ENCODE assay signal across 15 mouse cellular contexts in genomic region chr11:35612262-35612896, GRCm38 (mm10).
DNase-seq lines count a peak whose midpoint lies in the region; ATAC-seq lines count a peak whose summit lies in the region.
"Had no signal": no experiment of that assay in that cellular context is flagged by ENCODE, and none has a peak within 500 bp of the region (broad histone marks: within the 10 kb centered on the region; RNA-seq: fewer than 3 reads in every experiment).

No protein-coding gene starts in this region.

- peaks cover 84% of the 10 kb centered on the region for H3K27me3 ChIP-seq in forebrain, embryonic 10.5 days (ENCODE audit: poor library complexity, severe bottlenecking)
- peaks cover 8% of the 10 kb centered on the region; the same call in 1 of the 2 replicates for H3K27me3 ChIP-seq in forebrain, embryonic 15.5 days
- peaks cover 81% of the 10 kb centered on the region for H3K27me3 ChIP-seq in midbrain, embryonic 10.5 days (ENCODE audit: low read depth, poor library complexity, severe bottlenecking)
- H3K27me3 ChIP-seq in midbrain, embryonic 15.5 days (replicated peaks): peaks cover 3% of the 10 kb centered on the region; the same call in 1 of the 2 replicates
- H3K27me3 ChIP-seq in embryonic facial prominence, embryonic 13.5 days: peaks cover 12% of the 10 kb centered on the region
- H3K27me3 ChIP-seq in intestine, embryonic 16.5 days (replicated peaks; ENCODE audit: control insufficient read depth, insufficient read depth, low read length): no peaks in the 10 kb centered on the region
- H3K27me3 ChIP-seq in liver, embryonic 12.5 days (replicated peaks): peaks cover 8% of the 10 kb centered on the region
- H3K27me3 ChIP-seq: liver, embryonic 13.5 days; neural tube, embryonic 12.5 days had no signal

- H3K9me3 ChIP-seq in forebrain, embryonic 10.5 days: no peaks in the 10 kb centered on the region
- H3K9me3 ChIP-seq in forebrain, embryonic 15.5 days: no peaks in the 10 kb centered on the region
- H3K9me3 ChIP-seq in midbrain, embryonic 10.5 days (replicated peaks): no peaks in the 10 kb centered on the region
- no peaks in the 10 kb centered on the region for H3K9me3 ChIP-seq in midbrain, embryonic 15.5 days
- H3K9me3 ChIP-seq in embryonic facial prominence, embryonic 13.5 days: no peaks in the 10 kb centered on the region
- H3K9me3 ChIP-seq in intestine, embryonic 16.5 days (ENCODE audit: control insufficient read depth, low read length): no peaks in the 10 kb centered on the region
- no peaks in the 10 kb centered on the region for H3K9me3 ChIP-seq in liver, embryonic 12.5 days (replicated peaks)
- H3K9me3 ChIP-seq: liver, embryonic 13.5 days; neural tube, embryonic 12.5 days had no signal

- peaks cover 24% of the 10 kb centered on the region for H3K4me1 ChIP-seq in forebrain, embryonic 10.5 days
- no peaks in the 10 kb centered on the region for H3K4me1 ChIP-seq in forebrain, embryonic 15.5 days
- peaks cover 42% of the 10 kb centered on the region for H3K4me1 ChIP-seq in midbrain, embryonic 10.5 days
- H3K4me1 ChIP-seq in midbrain, embryonic 15.5 days: peaks cover 16% of the 10 kb centered on the region
- H3K4me1 ChIP-seq in embryonic facial prominence, embryonic 13.5 days: peaks cover 28% of the 10 kb centered on the region
- H3K4me1 ChIP-seq in intestine, embryonic 16.5 days (ENCODE audit: control insufficient read depth, insufficient read depth, low read length): peaks cover 12% of the 10 kb centered on the region; the same call in 1 of the 2 replicates
- no peaks in the 10 kb centered on the region for H3K4me1 ChIP-seq in liver, embryonic 12.5 days
- H3K4me1 ChIP-seq: liver, embryonic 13.5 days had no signal

- no peaks in the 10 kb centered on the region for H3K36me3 ChIP-seq in forebrain, embryonic 10.5 days (replicated peaks)
- no peaks in the 10 kb centered on the region for H3K36me3 ChIP-seq in forebrain, embryonic 15.5 days
- peaks cover 33% of the 10 kb centered on the region for H3K36me3 ChIP-seq in midbrain, embryonic 10.5 days
- H3K36me3 ChIP-seq in midbrain, embryonic 15.5 days (replicated peaks): no peaks in the 10 kb centered on the region
- peaks cover 28% of the 10 kb centered on the region for H3K36me3 ChIP-seq in embryonic facial prominence, embryonic 13.5 days
- H3K36me3 ChIP-seq in intestine, embryonic 16.5 days (ENCODE audit: control insufficient read depth, insufficient read depth, low read length): no peaks in the 10 kb centered on the region; the same call in 1 of the 2 replicates
- no peaks in the 10 kb centered on the region for H3K36me3 ChIP-seq in liver, embryonic 12.5 days
- H3K36me3 ChIP-seq: liver, embryonic 13.5 days had no signal

- no peak overlapping the region for H3K4me3 ChIP-seq in forebrain, embryonic 10.5 days
- H3K4me3 ChIP-seq in forebrain, embryonic 15.5 days: no peak overlapping the region
- H3K4me3 ChIP-seq in midbrain, embryonic 10.5 days: no peak overlapping the region
- no peak overlapping the region for H3K4me3 ChIP-seq in midbrain, embryonic 15.5 days
- no peak overlapping the region for H3K4me3 ChIP-seq in embryonic facial prominence, embryonic 13.5 days
- H3K4me3 ChIP-seq in intestine, embryonic 16.5 days (ENCODE audit: low read length): no peak overlapping the region
- H3K4me3 ChIP-seq in liver, embryonic 12.5 days: no peak overlapping the region
- H3K4me3 ChIP-seq: liver, embryonic 13.5 days; neural tube, embryonic 12.5 days had no signal

- no peak overlapping the region for H3K4me2 ChIP-seq in forebrain, embryonic 15.5 days (replicated peaks)
- no peak overlapping the region for H3K4me2 ChIP-seq in midbrain, embryonic 15.5 days
- no peak overlapping the region for H3K4me2 ChIP-seq in embryonic facial prominence, embryonic 13.5 days
- H3K4me2 ChIP-seq in intestine, embryonic 16.5 days (ENCODE audit: low read depth, low read length): no peak overlapping the region
- H3K4me2 ChIP-seq in liver, embryonic 12.5 days: no peak overlapping the region
- H3K4me2 ChIP-seq: liver, embryonic 13.5 days; neural tube, embryonic 12.5 days had no signal

- WGBS in forebrain, embryonic 10.5 days: 33% methylated on average over 13 of the region's 13 CpGs
- 34% methylated on average over 13 of the region's 13 CpGs for WGBS in forebrain, embryonic 15.5 days
- 37% methylated on average over 13 of the region's 13 CpGs for WGBS in midbrain, embryonic 10.5 days
- WGBS in midbrain, embryonic 15.5 days: 21% methylated on average over 13 of the region's 13 CpGs
- WGBS in embryonic facial prominence, embryonic 13.5 days: 27% methylated on average over 13 of the region's 13 CpGs
- WGBS in intestine, embryonic 16.5 days: 43% methylated on average over 13 of the region's 13 CpGs
- 54% methylated on average over 13 of the region's 13 CpGs for WGBS in liver, embryonic 12.5 days (ENCODE audit: insufficient replicate concordance)

- ATAC-seq in forebrain, embryonic 15.5 days (replicated peaks): no peak
- no peak for ATAC-seq in midbrain, embryonic 15.5 days (replicated peaks)
- 0 out of 2 replicates have a peak, but pooled peaks have one; percentile 54 for ATAC-seq in embryonic facial prominence, embryonic 13.5 days (ENCODE audit: insufficient number of reproducible peaks, insufficient read depth, low FRiP score, low TSS enrichment, low read depth)
- ATAC-seq in intestine, embryonic 16.5 days: peak; percentile 83
- no peak for ATAC-seq in liver, embryonic 12.5 days
- ATAC-seq: lung, postnatal 0 days had no signal

- H3K9ac ChIP-seq in forebrain, embryonic 15.5 days (replicated peaks): no peak overlapping the region
- H3K9ac ChIP-seq in midbrain, embryonic 15.5 days: no peak overlapping the region
- H3K9ac ChIP-seq in embryonic facial prominence, embryonic 13.5 days: no peak overlapping the region
- no peak overlapping the region for H3K9ac ChIP-seq in intestine, embryonic 16.5 days (ENCODE audit: low read depth, low read length)
- H3K9ac ChIP-seq in liver, embryonic 12.5 days: no peak overlapping the region
- H3K9ac ChIP-seq: liver, embryonic 13.5 days; neural tube, embryonic 12.5 days had no signal

- DNase-seq in forebrain, embryonic 10.5 days (ENCODE audit: extremely low spot score, low spot score): peak; percentile 22
- DNase-seq in midbrain, embryonic 10.5 days (ENCODE audit: low spot score): peak; percentile 33
- no peak for DNase-seq in testis, postnatal 14 days (ENCODE audit: low spot score)
- DNase-seq: cerebellum, adult 2 months; heart, adult 18-20 months; kidney, adult 2 months; left cerebral cortex, postnatal 4 days; liver, embryonic 13.5 days had no signal

- no peak overlapping the region for H3K27ac ChIP-seq in forebrain, embryonic 10.5 days
- no peak overlapping the region for H3K27ac ChIP-seq in forebrain, embryonic 15.5 days (replicated peaks)
- 0 out of 2 replicates have a peak overlapping the region, but pooled peaks have one; percentile 13 for H3K27ac ChIP-seq in midbrain, embryonic 10.5 days (replicated peaks)
- H3K27ac ChIP-seq in midbrain, embryonic 15.5 days: no peak overlapping the region
- H3K27ac ChIP-seq in embryonic facial prominence, embryonic 13.5 days: no peak overlapping the region
- no peak overlapping the region for H3K27ac ChIP-seq in intestine, embryonic 16.5 days (ENCODE audit: low read length)
- no peak overlapping the region for H3K27ac ChIP-seq in liver, embryonic 12.5 days
- H3K27ac ChIP-seq: liver, embryonic 13.5 days; neural tube, embryonic 12.5 days had no signal

Comparison
In these comparisons a context has a peak if more than half of its experiments do, and no peak if none do; other contexts are left out.
1. ATAC-seq: peak in embryonic facial prominence, embryonic 13.5 days (single experiment) and intestine, embryonic 16.5 days (single experiment); none in forebrain, embryonic 15.5 days (single experiment), midbrain, embryonic 15.5 days (single experiment) and liver, embryonic 12.5 days (single experiment).